Comparison of ENCODE assay signal across 14 mouse cellular contexts in the genomic region with DNA sequence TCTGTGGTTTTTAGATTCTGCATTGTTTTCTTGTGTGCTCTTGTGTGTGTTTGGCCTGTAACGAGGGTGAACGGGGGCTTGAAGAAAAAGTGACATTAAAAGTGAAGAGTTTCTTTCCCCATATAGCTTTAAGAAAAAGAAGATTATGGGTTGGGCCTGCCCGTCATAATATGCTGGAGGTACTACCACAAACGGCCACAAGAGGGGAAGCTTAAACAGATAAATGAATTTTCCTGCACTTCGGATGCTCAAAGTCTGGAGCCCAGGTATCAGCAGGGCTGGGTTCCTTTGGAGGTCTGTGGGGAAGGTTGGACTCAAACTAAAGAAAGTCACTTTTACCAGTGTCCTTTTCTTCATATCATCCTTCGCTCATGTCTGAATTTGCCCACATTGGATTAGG.
DNase-seq lines count a peak whose midpoint lies in the region; ATAC-seq and TF ChIP-seq lines count a peak whose summit lies in the region.
"Had no signal": no experiment of that assay in that cellular context is flagged by ENCODE, and none has a peak within 500 bp of the region (broad histone marks: within the 10 kb centered on the region; RNA-seq: fewer than 3 reads in every experiment).

No protein-coding gene starts in this region.

- no peak for ATAC-seq in intestine, postnatal 0 days
- no peak for ATAC-seq in intestine, embryonic 15.5 days
- ATAC-seq: activated CD4-positive, CD25-positive, alpha-beta regulatory T cell, adult 4 months had no signal

- H3K9me3 ChIP-seq in intestine, postnatal 0 days (ENCODE audit: control insufficient read depth) = no peaks in the 10 kb centered on the region
- H3K9me3 ChIP-seq in intestine, embryonic 15.5 days = no peaks in the 10 kb centered on the region
- H3K9me3 ChIP-seq: hindbrain, embryonic 15.5 days; limb, embryonic 10.5 days; neural tube, embryonic 12.5 days had no signal

- no peaks in the 10 kb centered on the region for H3K36me3 ChIP-seq in intestine, postnatal 0 days (ENCODE audit: control insufficient read depth, insufficient read depth)
- no peaks in the 10 kb centered on the region for H3K36me3 ChIP-seq in intestine, embryonic 15.5 days
- H3K36me3 ChIP-seq: hindbrain, embryonic 15.5 days; limb, embryonic 10.5 days; neural tube, embryonic 12.5 days had no signal

- no peak overlapping the region for H3K9ac ChIP-seq in intestine, postnatal 0 days (ENCODE audit: low read depth, low read length)
- H3K9ac ChIP-seq in intestine, embryonic 15.5 days = no peak overlapping the region
- H3K9ac ChIP-seq: hindbrain, embryonic 15.5 days; neural tube, embryonic 12.5 days had no signal

- no peaks in the 10 kb centered on the region for H3K27me3 ChIP-seq in intestine, postnatal 0 days (replicated peaks; ENCODE audit: control insufficient read depth, insufficient read depth, low read length)
- no peaks in the 10 kb centered on the region for H3K27me3 ChIP-seq in intestine, embryonic 15.5 days (replicated peaks)
- H3K27me3 ChIP-seq: hindbrain, embryonic 15.5 days; neural tube, embryonic 12.5 days had no signal

- no peaks in the 10 kb centered on the region for H3K4me1 ChIP-seq in intestine, postnatal 0 days (replicated peaks; ENCODE audit: control insufficient read depth, insufficient read depth, low read length)
- H3K4me1 ChIP-seq in intestine, embryonic 15.5 days (replicated peaks) = no peaks in the 10 kb centered on the region
- H3K4me1 ChIP-seq: hindbrain, embryonic 15.5 days; limb, embryonic 10.5 days; neural tube, embryonic 12.5 days had no signal

- TF ChIP-seq CTCF in intestine, postnatal 0 days (IDR thresholded peaks at IDR 0.05; ENCODE audit: low read depth) = peak; percentile 51

- peak; percentile 8 for DNase-seq in adrenal gland, postnatal 10 days
- DNase-seq in adrenal gland, postnatal 4 days (ENCODE audit: low spot score in 2 of 2) = no peak
- peak; percentile 19 for DNase-seq in lung, postnatal 10 days
- no peak for DNase-seq in lung, adult 18-20 months
- peak; percentile 37 to 42 for DNase-seq in kidney, postnatal 4 days
- no peak for DNase-seq in gastrocnemius, postnatal 25 days
- DNase-seq: cerebellum, adult 11-12 months; heart, adult 11 months had no signal

- no peak overlapping the region for H3K27ac ChIP-seq in intestine, postnatal 0 days (ENCODE audit: low read depth, low read length)
- no peak overlapping the region for H3K27ac ChIP-seq in intestine, embryonic 15.5 days
- H3K27ac ChIP-seq: hindbrain, embryonic 15.5 days; limb, embryonic 10.5 days; neural tube, embryonic 12.5 days had no signal

- no peak overlapping the region for H3K4me3 ChIP-seq in intestine, postnatal 0 days (ENCODE audit: low read depth, low read length)
- no peak overlapping the region for H3K4me3 ChIP-seq in intestine, embryonic 15.5 days (replicated peaks)
- H3K4me3 ChIP-seq: hindbrain, embryonic 15.5 days; limb, embryonic 10.5 days; neural tube, embryonic 12.5 days had no signal

- WGBS in intestine, postnatal 0 days = 55% methylated on average over 6 of the region's 6 CpGs
- WGBS in intestine, embryonic 15.5 days = 61% methylated on average over 6 of the region's 6 CpGs

- no peak overlapping the region for H3K4me2 ChIP-seq in intestine, postnatal 0 days (replicated peaks; ENCODE audit: low read depth)
- no peak overlapping the region for H3K4me2 ChIP-seq in intestine, embryonic 15.5 days (replicated peaks)
- H3K4me2 ChIP-seq: hindbrain, embryonic 15.5 days; neural tube, embryonic 12.5 days had no signal

Comparison
In these comparisons a context has a peak if more than half of its experiments do, and no peak if none do; other contexts are left out.
1. DNase-seq: peak in adrenal gland, postnatal 10 days (single experiment), lung, postnatal 10 days (single experiment) and kidney, postnatal 4 days (2 of 2); none in adrenal gland, postnatal 4 days (0 of 2), lung, adult 18-20 months (0 of 2) and gastrocnemius, postnatal 25 days (single experiment).